Mouse (Mus musculus) kidney, adult 11 months (tissue): ENCODE data around the gene Ddx25.

Experiments used
- DNase-seq: peaks from one replicate; pipeline ENCODE4 v3.0.0; 2022

Ddx25 gene

DNA sequence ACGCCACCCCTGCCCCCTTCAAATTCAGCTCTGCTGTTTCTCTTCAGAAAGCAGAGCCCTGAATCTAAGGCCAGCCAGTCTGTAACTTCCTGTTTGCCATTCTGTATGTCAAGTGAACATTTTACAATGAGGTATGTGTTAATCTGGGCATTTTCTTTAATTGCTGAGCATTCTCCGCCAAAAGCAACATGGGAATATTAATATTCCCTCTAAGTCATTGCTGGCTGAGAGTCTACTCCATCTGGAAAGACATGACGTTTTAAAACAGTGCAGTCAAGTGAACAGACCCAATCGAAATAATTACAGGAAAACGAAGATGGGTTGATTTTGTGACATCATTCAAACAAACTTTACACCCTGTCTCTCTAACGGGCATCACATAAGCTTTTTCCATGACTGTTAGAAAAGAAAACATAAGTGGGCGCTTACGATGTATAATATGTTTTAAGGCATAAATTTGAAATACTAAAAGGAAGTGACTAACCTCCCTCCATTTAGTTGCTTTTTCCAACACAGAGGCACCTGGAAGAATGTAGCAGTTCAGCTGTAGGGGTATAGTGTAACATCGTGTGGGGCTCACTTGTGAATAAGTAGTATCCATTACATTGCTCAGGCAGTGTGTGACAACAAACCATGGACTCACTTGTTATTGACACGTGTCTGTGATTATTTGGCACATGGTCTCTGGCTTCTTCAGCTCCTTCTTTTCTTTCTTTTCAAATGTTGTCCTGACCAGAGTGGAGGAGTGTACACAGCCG lies 67.0 kb downstream of the Ddx25 start:
- no peak for DNase-seq

- DNase-seq, result no peak
Measured at GRCm38 (mm10) chr9:35488496-35488895, 69.8 kb downstream of the Ddx25 start.
